Mouse (Mus musculus): ENCODE results near the gene Golph3. TPM values are rescaled to one million over a fixed set of nuclear protein-coding genes. Genes with fewer than 3 reads are reported as not detected.

The Golph3 gene
- polyA plus RNA-seq, 1 experiment = 82.7 TPM

DNA sequence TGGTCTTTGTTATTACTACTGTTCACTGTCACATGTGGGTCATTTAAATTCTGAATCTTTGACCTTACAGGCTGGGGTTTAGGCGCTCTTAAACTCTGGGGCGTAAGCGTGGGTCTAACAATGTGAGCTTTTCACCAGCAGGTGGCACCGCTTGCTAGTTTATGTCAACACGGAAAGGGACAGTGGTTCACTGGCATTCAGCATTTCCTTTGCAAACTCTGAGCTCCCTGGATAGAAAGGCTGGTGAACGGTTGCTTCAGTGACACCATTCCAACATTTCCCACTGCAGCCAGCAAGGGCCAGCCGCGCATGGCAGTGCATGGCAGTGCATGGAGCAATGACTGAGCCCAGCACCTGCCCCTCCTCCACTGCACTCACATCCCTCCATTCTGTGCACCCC lies 49.9 kb downstream of the Golph3 start:
- peak; percentile 92 for DNase-seq (ENCODE audit: low read depth)
- no peak for TF ChIP-seq POLR2A (IDR thresholded peaks at IDR 0.05; ENCODE audit: borderline replicate concordance, extremely low read depth, insufficient read depth, insufficient read length, poor library complexity, severe bottlenecking)
- peak; percentile 89 for TF ChIP-seq CTCF (IDR thresholded peaks at IDR 0.05; ENCODE audit: borderline replicate concordance, extremely low read depth, insufficient read depth, insufficient read length)

DNA sequence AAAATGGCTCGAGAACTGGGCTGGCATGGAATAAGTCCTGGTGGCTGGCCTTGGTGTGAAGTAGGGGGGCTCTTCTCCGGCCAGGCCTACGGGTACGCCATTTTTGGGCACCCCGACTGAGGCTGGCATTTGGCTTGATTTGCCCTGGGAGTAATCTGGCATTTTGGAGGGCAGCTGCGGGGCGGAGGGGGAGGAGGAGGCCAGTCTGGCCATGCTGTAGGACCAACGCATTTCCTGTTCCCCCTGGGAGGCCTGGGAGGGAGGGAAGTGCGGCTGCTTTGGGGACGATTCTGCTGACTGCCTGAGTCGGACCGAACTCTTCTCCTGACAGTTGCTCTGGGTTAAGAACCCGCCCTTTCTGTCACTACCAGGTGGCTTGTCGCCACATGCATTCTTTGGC lies 52.2 kb downstream of the Golph3 start:
- no peak for DNase-seq (ENCODE audit: low read depth)
- TF ChIP-seq CTCF (IDR thresholded peaks at IDR 0.05; ENCODE audit: borderline replicate concordance, extremely low read depth, insufficient read depth, insufficient read length) (no peak), POLR2A (IDR thresholded peaks at IDR 0.05; ENCODE audit: borderline replicate concordance, extremely low read depth, insufficient read depth, insufficient read length, poor library complexity, severe bottlenecking) (no peak)

DNA sequence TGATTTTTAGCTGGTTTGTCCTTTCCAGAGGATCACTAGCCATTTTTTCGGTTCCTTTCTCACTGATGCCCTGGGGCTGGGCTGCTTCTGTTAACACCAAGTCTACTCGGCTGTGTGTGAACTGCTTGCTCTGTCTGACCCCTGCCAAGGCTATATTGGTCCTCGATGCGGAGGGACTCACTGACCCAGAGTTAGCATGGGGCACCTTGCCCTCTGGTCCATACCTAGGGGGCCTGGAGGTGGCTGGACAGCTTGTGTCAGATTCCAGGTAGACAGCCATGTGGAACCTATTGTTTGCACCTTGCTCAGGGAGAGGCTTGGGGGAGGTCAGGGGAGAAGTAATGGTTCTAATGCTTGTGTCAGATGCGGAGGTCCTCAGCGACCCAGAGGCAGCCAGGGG lies 52.7 kb downstream of the Golph3 start:
- no peak for TF ChIP-seq POLR2A (IDR thresholded peaks at IDR 0.05; ENCODE audit: borderline replicate concordance, extremely low read depth, insufficient read depth, insufficient read length, poor library complexity, severe bottlenecking)
- no peak for TF ChIP-seq CTCF (IDR thresholded peaks at IDR 0.05; ENCODE audit: borderline replicate concordance, extremely low read depth, insufficient read depth, insufficient read length)
- DNase-seq (ENCODE audit: low read depth) = no peak

DNA sequence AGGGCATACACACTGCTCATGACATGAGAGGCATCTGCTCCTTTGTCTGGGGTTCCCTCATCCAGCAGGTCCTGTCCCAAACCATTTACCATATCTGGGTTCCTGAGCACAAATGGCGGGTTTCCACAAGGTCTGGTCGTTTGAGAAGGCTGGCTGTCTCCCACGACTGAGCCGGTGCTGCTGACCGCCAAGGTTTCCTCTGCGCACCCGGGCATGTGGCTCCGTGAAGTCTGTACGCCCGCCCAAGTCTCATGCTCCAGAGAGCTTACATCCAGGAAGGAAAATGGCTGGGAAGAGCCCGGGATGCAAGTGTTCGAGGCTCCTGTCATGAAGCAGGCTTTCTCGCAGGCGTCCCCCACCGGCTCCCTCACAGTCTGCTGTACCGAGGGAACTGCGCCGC lies 53.7 kb downstream of the Golph3 start:
- no peak for DNase-seq (ENCODE audit: low read depth)
- TF ChIP-seq CTCF (IDR thresholded peaks at IDR 0.05; ENCODE audit: borderline replicate concordance, extremely low read depth, insufficient read depth, insufficient read length) = no peak

DNA sequence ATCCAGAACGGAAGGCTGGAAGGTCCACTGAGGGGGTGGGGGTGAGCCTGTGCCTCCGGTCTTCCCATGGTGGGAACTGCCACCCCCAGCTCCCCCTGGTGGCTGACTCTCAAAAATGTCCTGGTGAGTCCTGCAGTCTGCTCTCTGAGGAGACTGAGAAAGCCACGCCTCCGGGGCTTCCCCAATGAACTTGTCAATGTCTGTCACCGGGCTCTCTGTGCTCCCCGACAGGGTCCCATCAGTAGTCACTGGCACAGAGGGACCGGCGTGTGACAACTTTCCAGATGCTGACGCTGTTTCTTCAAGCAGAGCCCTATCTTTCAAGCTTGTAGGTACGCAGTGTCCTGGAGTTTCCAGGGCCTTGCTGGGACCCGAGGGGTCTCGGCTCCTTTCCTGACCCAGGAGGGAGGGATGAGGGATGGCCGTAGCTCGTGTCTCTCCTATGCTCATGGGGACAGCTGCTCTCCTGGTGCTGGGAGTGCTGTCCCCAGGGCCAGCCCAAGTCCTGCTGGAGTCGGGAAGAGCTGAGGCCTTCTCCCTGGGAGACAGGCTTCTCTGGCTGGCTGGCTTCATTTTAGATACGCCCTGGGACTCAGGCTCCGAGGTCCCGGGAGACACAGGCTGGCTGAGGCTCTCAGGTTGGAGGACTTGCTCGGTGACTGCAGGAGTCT lies 54.5 kb downstream of the Golph3 start:
- peak; percentile 90 for DNase-seq (ENCODE audit: low read depth)
- TF ChIP-seq POLR2A (IDR thresholded peaks at IDR 0.05; ENCODE audit: borderline replicate concordance, extremely low read depth, insufficient read depth, insufficient read length, poor library complexity, severe bottlenecking) (no peak), CTCF (IDR thresholded peaks at IDR 0.05; ENCODE audit: borderline replicate concordance, extremely low read depth, insufficient read depth, insufficient read length) (peak; percentile 81)

DNA sequence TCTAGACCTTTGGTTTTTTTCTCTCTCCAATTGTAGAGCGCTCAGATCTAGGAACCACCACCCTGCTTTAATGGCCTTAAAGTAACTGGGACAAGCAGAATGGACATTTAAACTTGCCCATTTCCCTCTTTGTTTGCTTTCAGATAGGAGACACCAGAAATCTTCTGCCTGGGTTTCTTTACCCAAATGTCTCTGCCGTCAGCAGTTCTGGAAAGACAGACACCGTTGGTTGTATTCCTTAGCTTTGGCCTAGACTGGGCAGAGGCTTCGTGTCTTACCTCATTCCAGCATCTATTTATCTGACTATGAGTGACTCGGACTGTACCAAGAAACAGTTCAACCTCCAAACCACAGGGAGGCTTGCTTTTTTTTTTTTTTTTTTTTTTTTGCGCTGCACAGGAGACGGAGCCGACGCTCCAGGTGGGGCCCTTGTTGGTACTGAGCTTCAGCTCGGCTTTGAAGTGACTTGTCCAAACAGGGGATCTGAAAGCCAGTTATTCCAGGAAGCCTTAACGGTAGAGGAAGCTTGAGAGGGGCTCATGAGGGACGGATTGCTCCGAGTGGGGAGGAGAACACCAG lies 55.3 kb downstream of the Golph3 start:
- DNase-seq (ENCODE audit: low read depth) = no peak

DNA sequence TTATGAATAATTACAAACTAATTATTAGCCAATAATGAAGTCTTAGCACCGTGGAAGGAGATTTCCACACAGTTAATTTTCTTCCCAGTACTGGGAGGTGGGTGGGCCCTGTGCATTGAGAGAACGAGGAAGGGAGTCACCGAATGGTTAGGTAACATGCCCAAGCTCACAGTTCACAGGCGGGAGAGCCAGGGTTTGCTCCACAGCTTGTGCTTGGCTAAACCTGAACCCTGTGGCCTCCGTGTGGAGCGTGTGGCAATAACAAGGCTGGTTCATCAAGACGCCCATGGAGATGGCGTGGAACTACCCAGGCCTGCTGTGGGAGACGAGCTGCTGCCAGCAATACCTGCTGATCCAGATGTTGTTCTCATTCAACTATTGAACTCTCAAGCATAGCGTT lies 56.5 kb downstream of the Golph3 start:
- TF ChIP-seq CTCF (IDR thresholded peaks at IDR 0.05; ENCODE audit: borderline replicate concordance, extremely low read depth, insufficient read depth, insufficient read length) = no peak
- TF ChIP-seq POLR2A (IDR thresholded peaks at IDR 0.05; ENCODE audit: borderline replicate concordance, extremely low read depth, insufficient read depth, insufficient read length, poor library complexity, severe bottlenecking) = no peak

More for the DNA sequence above, 55.3 kb downstream of the Golph3 start:
- TF ChIP-seq CTCF (IDR thresholded peaks at IDR 0.05; ENCODE audit: borderline replicate concordance, extremely low read depth, insufficient read depth, insufficient read length) = no peak
- no peak for TF ChIP-seq POLR2A (IDR thresholded peaks at IDR 0.05; ENCODE audit: borderline replicate concordance, extremely low read depth, insufficient read depth, insufficient read length, poor library complexity, severe bottlenecking)

DNA sequence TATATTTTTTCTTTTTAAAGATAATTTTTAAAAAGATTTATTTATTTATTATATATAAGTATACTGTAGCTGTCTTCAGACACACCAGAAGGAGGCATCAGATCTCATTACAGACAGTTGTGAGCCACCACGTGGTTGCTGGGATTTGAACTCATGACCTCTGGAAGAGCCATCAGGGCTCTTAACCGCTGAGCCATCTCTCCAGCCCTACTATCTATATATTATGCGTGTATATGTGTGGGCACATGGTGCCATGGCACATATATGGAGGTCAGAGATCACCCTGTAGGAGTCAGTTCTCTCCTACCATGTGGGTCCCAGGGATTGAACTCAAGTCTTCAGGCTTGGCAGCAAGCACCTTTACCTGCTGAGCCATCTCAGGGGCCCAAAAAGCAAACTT lies 58.8 kb downstream of the Golph3 start:
- TF ChIP-seq CTCF (IDR thresholded peaks at IDR 0.05; ENCODE audit: borderline replicate concordance, extremely low read depth, insufficient read depth, insufficient read length) (no peak), POLR2A (IDR thresholded peaks at IDR 0.05; ENCODE audit: borderline replicate concordance, extremely low read depth, insufficient read depth, insufficient read length, poor library complexity, severe bottlenecking) (no peak)
- no peak for DNase-seq (ENCODE audit: low read depth)

More for the DNA sequence above, 56.5 kb downstream of the Golph3 start:
- DNase-seq (ENCODE audit: low read depth) = no peak

DNA sequence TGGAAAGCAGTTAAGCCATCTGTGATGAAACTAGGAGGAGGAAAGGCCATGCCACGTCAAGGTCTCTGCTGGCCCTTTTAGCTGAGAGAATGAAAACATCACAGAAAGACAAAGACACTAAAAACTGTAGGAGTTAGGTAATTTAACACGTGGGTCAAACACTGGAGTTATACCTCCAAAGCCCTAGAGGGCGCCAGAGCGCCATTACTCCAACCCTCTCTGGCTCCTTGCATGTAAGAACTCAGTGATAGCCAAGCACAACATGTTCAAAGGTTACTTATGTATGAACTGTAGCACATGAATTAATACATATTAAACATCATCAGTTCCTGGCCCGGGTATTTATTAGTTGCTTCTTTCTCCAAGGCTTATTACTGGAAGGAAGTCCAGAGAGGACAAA lies 59.3 kb downstream of the Golph3 start:
- no peak for DNase-seq (ENCODE audit: low read depth)

DNA sequence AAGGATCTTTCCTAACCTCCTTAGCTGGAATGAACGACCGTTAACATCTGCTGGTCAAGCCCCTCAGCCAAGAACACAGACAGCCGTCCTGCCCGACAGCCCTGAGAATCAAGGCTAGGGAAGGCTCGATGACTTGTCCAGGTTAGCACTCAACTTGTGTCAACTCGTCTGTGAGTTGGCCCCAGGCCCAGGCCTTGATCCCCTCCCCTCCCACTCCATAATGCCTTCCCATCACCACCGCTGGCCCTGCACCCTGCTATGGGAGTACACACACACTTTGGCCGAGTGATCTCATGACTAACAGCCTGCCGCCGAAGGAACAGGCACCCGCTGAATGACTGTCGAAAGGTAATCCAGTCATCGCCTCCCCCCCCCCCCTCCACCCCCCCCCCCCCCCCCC lies 63.4 kb downstream of the Golph3 start:
- no peak for DNase-seq (ENCODE audit: low read depth)
- TF ChIP-seq CTCF (IDR thresholded peaks at IDR 0.05; ENCODE audit: borderline replicate concordance, extremely low read depth, insufficient read depth, insufficient read length) (no peak), POLR2A (IDR thresholded peaks at IDR 0.05; ENCODE audit: borderline replicate concordance, extremely low read depth, insufficient read depth, insufficient read length, poor library complexity, severe bottlenecking) (no peak)

More for the DNA sequence above, 59.3 kb downstream of the Golph3 start:
- peak; percentile 31; the same call in 1 of the 2 replicates for TF ChIP-seq CTCF (IDR thresholded peaks at IDR 0.05; ENCODE audit: borderline replicate concordance, extremely low read depth, insufficient read depth, insufficient read length)
- TF ChIP-seq POLR2A (IDR thresholded peaks at IDR 0.05; ENCODE audit: borderline replicate concordance, extremely low read depth, insufficient read depth, insufficient read length, poor library complexity, severe bottlenecking) = no peak

DNA sequence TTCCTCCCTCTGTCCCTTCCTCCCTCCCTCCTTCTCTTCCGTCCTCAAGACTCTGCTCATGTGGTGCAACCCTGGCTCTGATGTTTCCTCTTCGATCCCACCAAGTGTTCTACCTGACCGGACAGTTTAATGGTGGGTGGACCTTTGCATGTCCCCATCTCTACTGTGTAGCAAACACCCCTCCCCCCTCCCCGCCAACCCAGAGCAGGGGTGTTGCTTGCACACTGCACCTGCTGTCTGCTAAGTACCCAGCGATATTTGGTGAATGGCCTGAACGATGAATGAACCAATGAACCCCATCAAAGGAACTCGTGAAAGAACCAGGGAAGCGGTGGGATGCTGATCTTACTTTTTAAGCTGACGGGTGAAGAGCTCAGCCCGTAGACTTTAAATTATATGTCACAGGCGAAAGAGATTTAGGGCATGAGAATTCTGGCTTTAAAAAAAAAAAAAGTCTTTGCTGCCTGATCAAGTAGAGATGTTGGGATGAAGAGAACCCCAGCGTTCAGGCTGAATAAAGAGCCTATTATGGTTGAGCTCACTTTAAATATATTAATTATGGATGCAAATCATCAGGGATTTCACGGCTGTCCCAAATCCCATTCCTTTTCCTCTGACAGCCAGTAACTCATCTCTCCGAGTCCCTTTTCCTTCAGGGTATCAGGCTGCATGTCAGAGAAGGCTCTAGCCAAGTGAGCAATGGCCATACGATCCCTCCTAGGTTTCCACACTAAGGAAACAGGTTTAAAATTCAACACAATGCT lies 67.7 kb downstream of the Golph3 start:
- peak; percentile 72 for DNase-seq (ENCODE audit: low read depth)
- TF ChIP-seq CTCF (IDR thresholded peaks at IDR 0.05; ENCODE audit: borderline replicate concordance, extremely low read depth, insufficient read depth, insufficient read length) (no peak), POLR2A (IDR thresholded peaks at IDR 0.05; ENCODE audit: borderline replicate concordance, extremely low read depth, insufficient read depth, insufficient read length, poor library complexity, severe bottlenecking) (no peak)

Measured in brain, embryonic 14.5 days (tissue).